Mouse (Mus musculus): ENCODE data around the gene Dcx.

DNA sequence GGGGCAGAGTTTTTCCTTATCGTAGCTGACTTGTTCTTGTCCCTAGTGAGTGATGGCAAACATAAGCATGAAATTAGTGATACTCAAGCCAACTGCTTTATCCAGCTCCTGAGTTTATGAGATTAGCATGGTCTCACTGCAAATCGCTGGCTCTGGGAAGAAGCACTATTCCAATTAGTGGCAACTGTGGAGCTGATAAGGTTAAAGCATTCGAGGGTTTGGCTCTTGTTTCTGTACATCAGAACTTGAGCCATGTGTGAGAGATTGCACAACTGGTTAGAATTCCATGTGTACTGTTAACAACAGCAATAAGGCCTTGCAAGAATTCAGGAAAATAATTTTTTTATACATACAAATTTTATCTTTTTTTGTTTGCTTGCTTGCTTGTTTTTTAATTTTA is 39.9 kb downstream of the Dcx start:
- no peak for TF ChIP-seq NRF1 (IDR thresholded peaks at IDR 0.05; ENCODE audit: insufficient read depth, low read depth, low read length, poor library complexity, severe bottlenecking)
- TF ChIP-seq POLR2A (IDR thresholded peaks at IDR 0.05; ENCODE audit: control insufficient read depth in 1 of 2, insufficient read depth in 1 of 2, low read depth in 1 of 2, low read length in 2 of 2, poor library complexity in 1 of 2), result no peak
- no peak for TF ChIP-seq CHD2 (IDR thresholded peaks at IDR 0.05; ENCODE audit: low read length)
- no peak for TF ChIP-seq ZKSCAN1 (IDR thresholded peaks at IDR 0.05; ENCODE audit: low read depth, low read length)
- TF ChIP-seq SIN3A (IDR thresholded peaks at IDR 0.05; ENCODE audit: low read length), result no peak
- TF ChIP-seq MAX (IDR thresholded peaks at IDR 0.05; ENCODE audit: low read length), result no peak
- TF ChIP-seq UBTF (IDR thresholded peaks at IDR 0.05; ENCODE audit: borderline replicate concordance, insufficient read depth, low read depth, low read length), result no peak
- TF ChIP-seq ZNF384 (IDR thresholded peaks at IDR 0.05; ENCODE audit: low read depth, low read length), result no peak
- TF ChIP-seq RCOR1 (IDR thresholded peaks at IDR 0.05; ENCODE audit: low read depth, low read length), result no peak
- TF ChIP-seq MAFK (IDR thresholded peaks at IDR 0.05; ENCODE audit: borderline replicate concordance, low read depth, low read length), result no peak
- TF ChIP-seq CTCF (IDR thresholded peaks at IDR 0.05 in 2 of 3, conservative IDR thresholded peaks at IDR 0.05 in 1 of 3; ENCODE audit: control insufficient read depth in 1 of 3, insufficient read depth in 1 of 3, low read depth in 2 of 3, low read length in 3 of 3, poor library complexity in 1 of 3, severe bottlenecking in 1 of 3), result no peak
- no peak for TF ChIP-seq ZC3H11A (IDR thresholded peaks at IDR 0.05; ENCODE audit: low read depth, low read length)
